Mouse (Mus musculus) forebrain, embryonic 14.5 days (tissue): ENCODE measurements at regions not wholly inside any gene's neighbourhood (a gene's known extent, or its start where the extent isn't known, plus 50 kb on each side); places are given as distances from the start of the nearest gene placed in this dataset.
A peak's percentile ranks its signal among the peaks of the same experiment; 100 is the strongest.

Experiments used
- ATAC-seq: fragments of 200-750 bp; cut with Nextera tagmentation; 2 replicates; pipeline ENCODE4 v1.8.0; 2017; ENCODE audit warnings: mild to moderate bottlenecking, moderate library complexity
- DNase-seq: peaks from one replicate; pipeline ENCODE4 v3.0.0-alpha.2; 2015; ENCODE audit warnings: low spot score
- H3K27ac ChIP-seq: fragments of 300-500 bp; sonication (generic); 2 replicates; pipeline ENCODE4 v1.5.1; 2014; ENCODE audit warnings: low read depth, mild to moderate bottlenecking, control low read depth, low read length, moderate library complexity
- H3K27me3 ChIP-seq: fragments of 300-500 bp; sonication (generic); replicated peaks from 2 replicates; pipeline ENCODE4 v1.6.1; 2014; ENCODE audit warnings: low read length, control low read depth, mixed read lengths; ENCODE audit not compliant: control insufficient read depth, insufficient read depth
- H3K36me3 ChIP-seq: fragments of 300-500 bp; sonication (generic); 2 replicates; pipeline ENCODE4 v1.6.1; 2014; ENCODE audit warnings: low read length, control low read depth; ENCODE audit not compliant: control insufficient read depth, insufficient read depth
- H3K4me1 ChIP-seq: fragments of 300-500 bp; sonication (generic); 2 replicates; pipeline ENCODE4 v1.6.1; 2014; ENCODE audit warnings: antibody characterized with exemption, low read length, control low read depth; ENCODE audit not compliant: control insufficient read depth, insufficient read depth
- H3K4me2 ChIP-seq: fragments of 300-500 bp; sonication (generic); 2 replicates; pipeline ENCODE4 v1.6.1; 2014; ENCODE audit warnings: mild to moderate bottlenecking, control low read depth, low read length
- H3K4me3 ChIP-seq: fragments of 300-500 bp; sonication (generic); 2 replicates; pipeline ENCODE4 v1.5.1; 2014; ENCODE audit warnings: low read depth, low read length, control low read depth
- H3K9ac ChIP-seq: fragments of 300-500 bp; sonication (generic); 2 replicates; pipeline ENCODE4 v1.6.1; 2014; ENCODE audit warnings: mild to moderate bottlenecking, low read length, control low read depth, moderate library complexity
- H3K9me3 ChIP-seq: fragments of 300-500 bp; sonication (generic); replicated peaks from 2 replicates; pipeline ENCODE4 v1.6.1; 2016; ENCODE audit warnings: low read length, control low read depth, mixed read lengths; ENCODE audit not compliant: control insufficient read depth
- WGBS: fragments of 180-500 bp; shearing (Covaris S2); extraction: QIAGEN DNeasy Blood & Tissue Kit; methylation state at CpG from one replicate; pipeline ENCODE4 v1.1.7; 2014; 5-methylcytosine and 5-hydroxymethylcytosine counted together

DNA sequence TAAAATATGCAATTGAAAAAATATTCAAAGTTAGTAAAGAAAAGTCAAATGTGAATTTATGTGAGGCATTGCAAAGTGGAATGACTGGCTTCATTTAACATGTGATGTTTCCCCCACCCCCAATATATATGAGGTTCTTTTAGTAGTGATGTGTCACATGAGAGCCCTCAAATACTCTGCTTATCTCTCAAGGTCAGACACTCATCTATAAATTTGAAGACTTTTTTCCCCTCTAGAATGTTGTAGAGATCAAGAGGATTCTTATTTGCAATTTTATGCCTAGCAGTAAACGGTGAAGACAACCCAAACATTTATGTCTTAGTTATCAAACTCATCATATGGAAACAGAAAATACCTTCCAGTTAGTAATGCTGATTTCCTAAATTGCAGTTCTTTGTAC is 457.8 kb upstream of the Tusc1 start:
- DNase-seq: no peak
- Histone ChIP-seq H3K27me3 (no peaks in the 10 kb centered on the region), H3K9ac (no peak overlapping the region), H3K27ac (no peak overlapping the region), H3K36me3 (no peaks in the 10 kb centered on the region), H3K4me2 (no peak overlapping the region), H3K4me1 (no peaks in the 10 kb centered on the region), H3K9me3 (no peaks in the 10 kb centered on the region), H3K4me3 (no peak overlapping the region)
- ATAC-seq: no peak
- 89% methylated on average over 1 of the region's 1 CpGs for WGBS

DNA sequence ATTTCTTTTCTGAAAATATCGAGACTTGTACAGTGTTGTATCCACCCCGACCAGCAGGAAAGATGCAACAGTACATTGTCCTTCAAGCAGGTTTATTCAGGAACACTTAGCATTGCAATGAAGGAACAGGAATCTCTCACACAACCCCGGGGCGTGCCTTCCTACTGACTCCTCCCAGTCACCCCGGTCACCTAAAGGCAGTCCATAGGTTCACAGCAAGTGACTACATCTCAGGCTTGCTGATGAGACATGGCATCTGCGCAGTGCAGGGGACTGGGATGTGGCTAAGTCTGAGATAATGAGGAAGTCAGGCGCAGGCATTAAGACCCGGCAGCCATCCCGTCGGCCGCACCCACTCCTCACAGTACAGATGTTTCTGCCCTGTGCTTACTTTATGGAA is 454.8 kb upstream of the Tusc1 start:
- Histone ChIP-seq H3K4me2 (no peak overlapping the region), H3K9me3 (no peaks in the 10 kb centered on the region), H3K27ac (no peak overlapping the region), H3K9ac (no peak overlapping the region), H3K36me3 (no peaks in the 10 kb centered on the region), H3K4me1 (no peaks in the 10 kb centered on the region), H3K4me3 (no peak overlapping the region), H3K27me3 (no peaks in the 10 kb centered on the region)
- ATAC-seq: no peak
- DNase-seq: no peak
- WGBS: 87% methylated on average over 11 of the region's 11 CpGs

GRCm38 (mm10) chr4:93754497-93754896 is 419.2 kb upstream of the Tusc1 start:
- Histone ChIP-seq H3K4me2 (no peak overlapping the region), H3K36me3 (no peaks in the 10 kb centered on the region), H3K27ac (no peak overlapping the region), H3K4me1 (no peaks in the 10 kb centered on the region), H3K4me3 (no peak overlapping the region), H3K9ac (no peak overlapping the region), H3K27me3 (no peaks in the 10 kb centered on the region), H3K9me3 (no peaks in the 10 kb centered on the region)
- ATAC-seq: peak; percentile 73; the same call in 1 of the 2 replicates
- DNase-seq: peak; percentile 14
- WGBS: 25% methylated on average over 2 of the region's 2 CpGs

DNA sequence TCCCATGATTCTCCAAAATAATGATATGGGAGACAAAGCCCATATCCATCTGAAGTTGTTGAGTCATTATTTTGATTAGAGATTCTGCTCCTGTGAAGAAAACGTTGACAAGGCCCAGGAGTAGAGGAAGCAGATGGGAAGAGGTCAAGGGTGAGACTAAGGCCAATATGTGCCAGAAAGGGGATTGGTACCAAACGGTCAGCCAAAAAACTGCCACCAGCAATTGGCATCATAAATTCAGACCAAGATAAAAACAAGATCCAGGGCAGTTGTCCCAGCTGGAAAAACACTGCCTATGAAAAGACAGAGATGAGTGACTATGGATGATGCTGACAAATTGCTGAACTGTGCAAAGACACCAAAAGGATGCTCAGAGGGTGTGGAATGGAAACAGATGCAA is 411.0 kb upstream of the Tusc1 start:
- Histone ChIP-seq H3K9me3 (no peaks in the 10 kb centered on the region), H3K27ac (no peak overlapping the region), H3K4me1 (no peaks in the 10 kb centered on the region), H3K36me3 (no peaks in the 10 kb centered on the region), H3K27me3 (no peaks in the 10 kb centered on the region), H3K4me3 (no peak overlapping the region), H3K9ac (no peak overlapping the region), H3K4me2 (no peak overlapping the region)
- 75% methylated on average over 2 of the region's 2 CpGs for WGBS
- ATAC-seq (no peak), DNase-seq (no peak)

DNA sequence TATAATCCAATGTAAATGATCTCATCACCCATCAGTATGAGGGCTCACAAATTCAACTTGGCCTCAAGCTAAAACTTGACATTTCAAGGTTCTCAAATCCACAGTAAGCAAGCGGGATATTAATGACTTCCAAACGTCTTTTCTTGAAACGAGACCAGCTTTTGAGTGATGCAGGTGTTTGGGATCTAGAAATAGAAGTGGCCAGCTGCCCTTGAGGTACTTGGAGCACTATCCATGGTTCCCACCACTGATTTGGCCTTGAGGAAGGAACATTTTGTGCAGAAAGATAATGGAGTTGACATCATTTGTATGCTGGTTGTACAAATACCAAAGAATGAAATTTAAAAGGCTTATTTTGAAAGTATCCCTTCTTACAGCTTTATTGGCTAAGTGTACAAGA is 378.4 kb upstream of the Tusc1 start:
- ATAC-seq (no peak), DNase-seq (no peak)
- H3K27me3 ChIP-seq: no peaks in the 10 kb centered on the region
- no peaks in the 10 kb centered on the region for H3K4me1 ChIP-seq
- H3K4me2 ChIP-seq: no peak overlapping the region
- no peaks in the 10 kb centered on the region for H3K9me3 ChIP-seq
- no peak overlapping the region for H3K9ac ChIP-seq
- no peaks in the 10 kb centered on the region for H3K36me3 ChIP-seq
- 75% methylated on average over 3 of the region's 3 CpGs for WGBS
- H3K4me3 ChIP-seq: no peak overlapping the region
- no peak overlapping the region for H3K27ac ChIP-seq

GRCm38 (mm10) chr4:93676403-93677039 is 341.2 kb upstream of the Tusc1 start:
- Histone ChIP-seq H3K4me3 (no peak overlapping the region), H3K9me3 (no peaks in the 10 kb centered on the region), H3K4me2 (no peak overlapping the region), H3K4me1 (no peaks in the 10 kb centered on the region), H3K27me3 (no peaks in the 10 kb centered on the region), H3K27ac (no peak overlapping the region), H3K9ac (no peak overlapping the region), H3K36me3 (no peaks in the 10 kb centered on the region)
- ATAC-seq (peak; percentile 44), DNase-seq (peak; percentile 42)
- WGBS: 71% methylated on average over 8 of the region's 8 CpGs

- no peaks in the 10 kb centered on the region for H3K9me3 ChIP-seq
- H3K4me1 ChIP-seq: no peaks in the 10 kb centered on the region
- H3K4me3 ChIP-seq: no peak overlapping the region
- WGBS: 71% methylated on average over 6 of the region's 6 CpGs
- H3K9ac ChIP-seq: no peak overlapping the region
- no peak overlapping the region for H3K4me2 ChIP-seq
- ATAC-seq (peak; percentile 42; the same call in 1 of the 2 replicates), DNase-seq (peak; percentile 38)
- H3K36me3 ChIP-seq: no peaks in the 10 kb centered on the region
- H3K27ac ChIP-seq: no peak overlapping the region
- no peaks in the 10 kb centered on the region for H3K27me3 ChIP-seq
These were observed 340.6 kb upstream of the Tusc1 start for GRCm38 (mm10) chr4:93675739-93676402.

DNA sequence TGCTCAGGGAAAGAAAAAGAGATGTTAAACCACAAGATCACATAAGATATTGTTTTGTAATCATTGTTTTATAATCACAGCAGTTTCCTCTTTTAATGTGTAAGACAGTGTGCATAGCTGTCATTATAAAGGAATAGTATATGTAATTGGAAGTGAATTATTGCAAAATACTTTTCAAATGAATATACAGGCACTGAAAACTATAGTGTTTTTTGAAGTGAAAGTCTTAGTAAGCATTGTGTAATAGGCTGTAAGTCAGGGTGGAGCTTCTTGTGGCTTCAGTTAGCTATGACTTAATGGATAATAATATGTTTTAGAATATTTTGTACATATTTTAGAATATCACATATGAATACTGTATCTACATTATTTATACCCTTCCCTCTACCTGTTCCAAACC is 333.7 kb upstream of the Tusc1 start:
- ATAC-seq: no peak
- H3K27ac ChIP-seq: no peak overlapping the region
- no peak overlapping the region for H3K4me2 ChIP-seq
- H3K4me1 ChIP-seq: no peaks in the 10 kb centered on the region
- no peaks in the 10 kb centered on the region for H3K27me3 ChIP-seq
- no peak overlapping the region for H3K9ac ChIP-seq
- no peaks in the 10 kb centered on the region for H3K36me3 ChIP-seq
- no peak for DNase-seq
- H3K9me3 ChIP-seq: no peaks in the 10 kb centered on the region
- H3K4me3 ChIP-seq: no peak overlapping the region

DNA sequence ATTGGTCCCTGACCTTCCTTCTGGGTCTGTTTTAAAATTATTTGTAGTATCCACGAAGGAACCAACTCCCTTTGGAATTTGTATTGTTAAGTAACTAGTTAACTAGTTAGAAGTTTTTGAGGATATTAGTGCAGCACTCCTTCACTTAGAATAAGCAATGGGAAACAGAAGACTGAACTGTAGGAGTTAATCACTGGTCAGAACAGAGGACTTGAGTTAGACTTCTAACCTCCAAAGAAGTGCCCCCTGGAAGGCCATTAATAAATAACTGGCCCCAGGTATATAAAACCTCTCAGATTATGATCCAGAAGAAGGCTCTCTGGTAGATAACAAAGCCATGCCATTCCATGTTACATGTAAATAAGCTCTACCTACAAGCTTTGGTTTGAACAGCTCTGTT is 329.0 kb upstream of the Tusc1 start:
- ATAC-seq: no peak
- H3K27ac ChIP-seq: no peak overlapping the region
- DNase-seq: no peak
- no peaks in the 10 kb centered on the region for H3K9me3 ChIP-seq
- WGBS: 72% methylated on average over 1 of the region's 1 CpGs
- no peaks in the 10 kb centered on the region for H3K27me3 ChIP-seq
- no peaks in the 10 kb centered on the region for H3K36me3 ChIP-seq
- no peak overlapping the region for H3K4me3 ChIP-seq
- no peak overlapping the region for H3K9ac ChIP-seq
- H3K4me1 ChIP-seq: no peaks in the 10 kb centered on the region
- H3K4me2 ChIP-seq: no peak overlapping the region
